ENCODE assay signal across 12 mouse cellular contexts in genomic region chr14:22090778-22091211, GRCm38 (mm10).
DNase-seq lines count a peak whose midpoint lies in the region; ATAC-seq lines count a peak whose summit lies in the region.
"Had no signal": no experiment of that assay in that cellular context is flagged by ENCODE, and none has a peak within 500 bp of the region (broad histone marks: within the 10 kb centered on the region; RNA-seq: fewer than 3 reads in every experiment).

No protein-coding gene starts in this region.

- 0 out of 2 replicates have a peak, but pooled peaks cover 5% of the 10 kb centered on the region for H3K9me3 ChIP-seq in hindbrain, embryonic 12.5 days (replicated peaks)
- no peaks in the 10 kb centered on the region for H3K9me3 ChIP-seq in hindbrain, embryonic 11.5 days (ENCODE audit: control insufficient read depth, low read length)
- H3K9me3 ChIP-seq in embryonic facial prominence, embryonic 10.5 days, result peaks cover 19% of the 10 kb centered on the region
- peaks cover 16% of the 10 kb centered on the region for H3K9me3 ChIP-seq in limb, embryonic 13.5 days
- H3K9me3 ChIP-seq: forebrain, embryonic 15.5 days; liver, embryonic 15.5 days had no signal

- 36% methylated on average over 5 of the region's 5 CpGs for WGBS in hindbrain, embryonic 12.5 days
- 51% methylated on average over 5 of the region's 5 CpGs for WGBS in hindbrain, embryonic 11.5 days
- WGBS in embryonic facial prominence, embryonic 10.5 days, result 64% methylated on average over 5 of the region's 5 CpGs
- WGBS in limb, embryonic 13.5 days, result 8% methylated on average over 5 of the region's 5 CpGs

- no peaks in the 10 kb centered on the region for H3K27me3 ChIP-seq in hindbrain, embryonic 12.5 days
- no peaks in the 10 kb centered on the region for H3K27me3 ChIP-seq in hindbrain, embryonic 11.5 days (ENCODE audit: control insufficient read depth, insufficient read depth, low read length)
- 0 out of 2 replicates have a peak, but pooled peaks cover 7% of the 10 kb centered on the region for H3K27me3 ChIP-seq in embryonic facial prominence, embryonic 10.5 days (replicated peaks; ENCODE audit: low read depth, poor library complexity, severe bottlenecking)
- peaks cover 20% of the 10 kb centered on the region for H3K27me3 ChIP-seq in limb, embryonic 13.5 days
- H3K27me3 ChIP-seq: CH12.LX; forebrain, embryonic 15.5 days; liver, embryonic 15.5 days had no signal

- no peak overlapping the region for H3K4me3 ChIP-seq in hindbrain, embryonic 12.5 days
- no peak overlapping the region for H3K4me3 ChIP-seq in hindbrain, embryonic 11.5 days (ENCODE audit: low read depth, low read length)
- no peak overlapping the region for H3K4me3 ChIP-seq in embryonic facial prominence, embryonic 10.5 days
- H3K4me3 ChIP-seq in limb, embryonic 13.5 days, result no peak overlapping the region
- H3K4me3 ChIP-seq: forebrain, embryonic 15.5 days; heart, embryonic 12.5 days; liver, embryonic 15.5 days had no signal

- no peak overlapping the region for H3K4me2 ChIP-seq in hindbrain, embryonic 12.5 days (replicated peaks)
- H3K4me2 ChIP-seq in hindbrain, embryonic 11.5 days (replicated peaks; ENCODE audit: low read depth, low read length), result no peak overlapping the region
- H3K4me2 ChIP-seq in limb, embryonic 13.5 days (replicated peaks), result peak overlapping the region; percentile 30
- H3K4me2 ChIP-seq: forebrain, embryonic 15.5 days; heart, embryonic 12.5 days; liver, embryonic 15.5 days had no signal

- DNase-seq in hindbrain, embryonic 11.5 days (ENCODE audit: low spot score), result no peak
- DNase-seq in MN1 (ENCODE audit: low spot score), result peak; percentile 91
- DNase-seq in embryonic facial prominence, embryonic 10.5 days (ENCODE audit: low spot score), result no peak
- DNase-seq in adrenal gland, postnatal 25 days, result no peak
- no peak for DNase-seq in thymus, postnatal 0 days (ENCODE audit: low spot score)
- DNase-seq in right cerebral cortex, adult 2 months (ENCODE audit: low spot score in 2 of 2), result no peak

- peaks cover 30% of the 10 kb centered on the region for H3K4me1 ChIP-seq in hindbrain, embryonic 12.5 days
- no peaks in the 10 kb centered on the region for H3K4me1 ChIP-seq in hindbrain, embryonic 11.5 days (replicated peaks; ENCODE audit: control insufficient read depth, insufficient read depth, low read length)
- H3K4me1 ChIP-seq in embryonic facial prominence, embryonic 10.5 days, result peaks cover 48% of the 10 kb centered on the region
- H3K4me1 ChIP-seq in limb, embryonic 13.5 days, result peaks cover 46% of the 10 kb centered on the region
- H3K4me1 ChIP-seq: liver, embryonic 15.5 days had no signal

- peak overlapping the region; percentile 40 for H3K27ac ChIP-seq in hindbrain, embryonic 12.5 days
- no peak overlapping the region for H3K27ac ChIP-seq in hindbrain, embryonic 11.5 days (ENCODE audit: low read depth, low read length)
- H3K27ac ChIP-seq in embryonic facial prominence, embryonic 10.5 days (replicated peaks), result 0 out of 2 replicates have a peak overlapping the region, but pooled peaks have one; percentile 19
- H3K27ac ChIP-seq in limb, embryonic 13.5 days, result no peak overlapping the region; the same call in 1 of the 2 replicates
- H3K27ac ChIP-seq: forebrain, embryonic 15.5 days; liver, embryonic 15.5 days had no signal

- H3K9ac ChIP-seq in hindbrain, embryonic 12.5 days, result no peak overlapping the region
- no peak overlapping the region for H3K9ac ChIP-seq in hindbrain, embryonic 11.5 days (ENCODE audit: low read depth, low read length)
- no peak overlapping the region for H3K9ac ChIP-seq in limb, embryonic 13.5 days
- H3K9ac ChIP-seq: forebrain, embryonic 15.5 days; heart, embryonic 12.5 days; liver, embryonic 15.5 days had no signal

- no peaks in the 10 kb centered on the region for H3K36me3 ChIP-seq in hindbrain, embryonic 12.5 days
- H3K36me3 ChIP-seq in hindbrain, embryonic 11.5 days (ENCODE audit: control insufficient read depth, insufficient read depth, low read length), result no peaks in the 10 kb centered on the region
- no peaks in the 10 kb centered on the region for H3K36me3 ChIP-seq in embryonic facial prominence, embryonic 10.5 days (replicated peaks)
- no peaks in the 10 kb centered on the region for H3K36me3 ChIP-seq in limb, embryonic 13.5 days
- H3K36me3 ChIP-seq: forebrain, embryonic 15.5 days; heart, embryonic 12.5 days; liver, embryonic 15.5 days had no signal

- no peak for ATAC-seq in hindbrain, embryonic 12.5 days (ENCODE audit: low FRiP score)
- ATAC-seq in hindbrain, embryonic 11.5 days (ENCODE audit: low FRiP score), result no peak
- ATAC-seq in limb, embryonic 13.5 days (ENCODE audit: low FRiP score, low read depth), result peak; percentile 62; the same call in 1 of the 2 replicates
- ATAC-seq: forebrain, embryonic 15.5 days had no signal

Comparison
In these comparisons a context has a peak if more than half of its experiments do, and no peak if none do; other contexts are left out.
1. H3K27ac ChIP-seq: peak in hindbrain, embryonic 12.5 days (single experiment) and embryonic facial prominence, embryonic 10.5 days (single experiment); none in hindbrain, embryonic 11.5 days (single experiment) and limb, embryonic 13.5 days (single experiment).